ENCODE assay signal across 20 mouse cellular contexts in genomic region chr10:28698175-28698574, GRCm38 (mm10). TPM values are rescaled to one million over a fixed set of nuclear protein-coding genes. Genes with fewer than 3 reads are reported as not detected.
"Had no signal": no experiment of that assay in that cellular context is flagged by ENCODE, and none has a peak within 500 bp of the region (broad histone marks: within the 10 kb centered on the region; RNA-seq: fewer than 3 reads in every experiment).

No protein-coding gene starts in this region.

- H3K27ac ChIP-seq: liver, embryonic 15.5 days; lung, embryonic 15.5 days; macrophage; midbrain, embryonic 12.5 days; neural tube, embryonic 12.5 days had no signal

- H3K9ac ChIP-seq: liver, embryonic 15.5 days; liver, postnatal 0 days; lung, embryonic 15.5 days; midbrain, embryonic 12.5 days; neural tube, embryonic 12.5 days had no signal

- H3K27me3 ChIP-seq: liver, embryonic 15.5 days; lung, embryonic 15.5 days; megakaryocyte, embryonic 14.5 days; midbrain, embryonic 12.5 days; neural tube, embryonic 12.5 days had no signal

- ATAC-seq: liver, postnatal 0 days; lung, postnatal 0 days had no signal

- H3K9me3 ChIP-seq: liver, embryonic 15.5 days; lung, embryonic 15.5 days; megakaryocyte, embryonic 14.5 days; midbrain, embryonic 12.5 days; neural tube, embryonic 12.5 days had no signal

- H3K4me3 ChIP-seq: liver, embryonic 15.5 days; lung, embryonic 15.5 days; megakaryocyte, embryonic 14.5 days; midbrain, embryonic 12.5 days; neural tube, embryonic 12.5 days had no signal

- H3K4me1 ChIP-seq: liver, embryonic 15.5 days; lung, embryonic 15.5 days; midbrain, embryonic 12.5 days; neural tube, embryonic 12.5 days had no signal

- H3K4me2 ChIP-seq: liver, embryonic 15.5 days; lung, embryonic 15.5 days; midbrain, embryonic 12.5 days; neural tube, embryonic 12.5 days had no signal

- H3K36me3 ChIP-seq: liver, embryonic 15.5 days; lung, embryonic 15.5 days; midbrain, embryonic 12.5 days; neural tube, embryonic 12.5 days had no signal

- DNase-seq: liver, postnatal 0 days; lung, adult 2 months; lung, postnatal 14 days; lung, postnatal 36 days; midbrain, embryonic 14.5 days; right cerebral cortex, postnatal 14 days; thymus, adult 2 months; thymus, postnatal 25 days; thymus, postnatal 4 days had no signal

RNA-seq across cellular contexts. Expression of gene Themis, which starts 30.0 kb away (rescaled TPM):
- total RNA-seq: midbrain, postnatal 0 days had no signal
- polyA plus RNA-seq: liver, embryonic 15.5 days; liver, postnatal 0 days; macrophage; midbrain, embryonic 12.5 days; midbrain, embryonic 14.5 days; midbrain, postnatal 0 days; neural tube, embryonic 12.5 days; neural tube, embryonic 14.5 days; stomach, embryonic 14.5 days; testis, adult 2 months had no signal
